ENCODE assay signal across 11 mouse cellular contexts in genomic region chr14:100607109-100607508, GRCm38 (mm10).
DNase-seq lines count a peak whose midpoint lies in the region; ATAC-seq and TF ChIP-seq lines count a peak whose summit lies in the region.
"Had no signal": no experiment of that assay in that cellular context is flagged by ENCODE, and none has a peak within 500 bp of the region (broad histone marks: within the 10 kb centered on the region; RNA-seq: fewer than 3 reads in every experiment).

No protein-coding gene starts in this region.

- no peak overlapping the region for H3K27ac ChIP-seq in heart, adult 2 months
- no peak overlapping the region for H3K27ac ChIP-seq in heart, embryonic 12.5 days (ENCODE audit: poor library complexity, severe bottlenecking)

- intact Hi-C loops in heart, adult 2 months (cut with DNase I): loop anchor here (5.0 to 10.0 kb wide), 2 partner anchors 50 to 142 kb away; no protein-coding TSS in a partner anchor

- no peak overlapping the region for H3K9ac ChIP-seq in heart, adult 2 months (ENCODE audit: low read depth, low read length)
- H3K9ac ChIP-seq in heart, embryonic 12.5 days: no peak overlapping the region
- H3K9ac ChIP-seq: liver, postnatal 0 days had no signal

- 51% methylated on average over 4 of the region's 4 CpGs for WGBS in heart, adult 2 months
- 85% methylated on average over 4 of the region's 4 CpGs for WGBS in heart, embryonic 12.5 days

- no peak for TF ChIP-seq EP300 in heart, adult 2 months (IDR thresholded peaks at IDR 0.05; ENCODE audit: insufficient read depth, low read depth, low read length)

- DNase-seq in heart, adult 2 months: peak; percentile 47 to 66
- peak; percentile 47 to 54 for DNase-seq in right cerebral cortex, postnatal 10 days (ENCODE audit: low spot score in 2 of 2)
- no peak for DNase-seq in right cerebral cortex, postnatal 36 days (ENCODE audit: low spot score in 2 of 2)
- peak; percentile 30 to 68 for DNase-seq in heart, adult 9 months (ENCODE audit: low spot score in 2 of 2)
- DNase-seq in ovary, postnatal 36 days (ENCODE audit: low spot score): peak; percentile 8
- no peak for DNase-seq in layer of hippocampus, postnatal 36 days
- DNase-seq in urinary bladder, postnatal 4 days (ENCODE audit: low spot score in 2 of 2): no peak
- DNase-seq: liver, postnatal 0 days; spleen, adult 18-20 months; thymus, adult 2 months had no signal

- no peak overlapping the region for H3K4me2 ChIP-seq in heart, embryonic 12.5 days

- H3K79me2 ChIP-seq in heart, adult 2 months (replicated peaks; ENCODE audit: control insufficient read depth, insufficient read depth, low read length): no peaks in the 10 kb centered on the region

- ATAC-seq in heart, embryonic 12.5 days (ENCODE audit: insufficient number of reproducible peaks, low FRiP score): no peak
- ATAC-seq: liver, postnatal 0 days had no signal

- TF ChIP-seq CTCF in heart, adult 2 months (IDR thresholded peaks at IDR 0.05): no peak

- H3K36me3 ChIP-seq in heart, adult 2 months (ENCODE audit: control insufficient read depth, insufficient read depth, low read length): no peaks in the 10 kb centered on the region; the same call in 1 of the 2 replicates
- H3K36me3 ChIP-seq in heart, embryonic 12.5 days: no peaks in the 10 kb centered on the region

- no peaks in the 10 kb centered on the region for H3K27me3 ChIP-seq in heart, adult 2 months (ENCODE audit: control insufficient read depth, insufficient read depth, low read length)
- H3K27me3 ChIP-seq in heart, embryonic 12.5 days (replicated peaks): no peaks in the 10 kb centered on the region

- H3K4me3 ChIP-seq in heart, adult 2 months: no peak overlapping the region
- H3K4me3 ChIP-seq in heart, embryonic 12.5 days: no peak overlapping the region

- H3K9me3 ChIP-seq in heart, embryonic 12.5 days (replicated peaks): no peaks in the 10 kb centered on the region

- TF ChIP-seq POLR2A in heart, adult 2 months (IDR thresholded peaks at IDR 0.05; ENCODE audit: insufficient read depth, low read depth, low read length): no peak

- H3K4me1 ChIP-seq in heart, adult 2 months (ENCODE audit: control insufficient read depth, insufficient read depth, low read length): peaks cover 6% of the 10 kb centered on the region
- peaks cover 6% of the 10 kb centered on the region; the same call in 1 of the 2 replicates for H3K4me1 ChIP-seq in heart, embryonic 12.5 days (replicated peaks)

Comparison
In these comparisons a context has a peak if more than half of its experiments do, and no peak if none do; other contexts are left out.
1. DNase-seq: peak in heart, adult 2 months (2 of 2), right cerebral cortex, postnatal 10 days (2 of 2), heart, adult 9 months (2 of 2) and ovary, postnatal 36 days (single experiment); none in right cerebral cortex, postnatal 36 days (0 of 2), layer of hippocampus, postnatal 36 days (0 of 2) and urinary bladder, postnatal 4 days (0 of 2).